Mouse (Mus musculus): ENCODE measurements around the gene Actr6. TPM values are rescaled to one million over a fixed set of nuclear protein-coding genes. Genes with fewer than 3 reads are reported as not detected.
"Not testable (repeated sequence)": the region's sequence is repeated elsewhere in the genome, so short reads cannot be mapped to it uniquely, and the experiment has no call there.

The Actr6 gene
- total RNA-seq, 2 experiments from 2014 or later, result 18.7 to 23.8 TPM

DNA sequence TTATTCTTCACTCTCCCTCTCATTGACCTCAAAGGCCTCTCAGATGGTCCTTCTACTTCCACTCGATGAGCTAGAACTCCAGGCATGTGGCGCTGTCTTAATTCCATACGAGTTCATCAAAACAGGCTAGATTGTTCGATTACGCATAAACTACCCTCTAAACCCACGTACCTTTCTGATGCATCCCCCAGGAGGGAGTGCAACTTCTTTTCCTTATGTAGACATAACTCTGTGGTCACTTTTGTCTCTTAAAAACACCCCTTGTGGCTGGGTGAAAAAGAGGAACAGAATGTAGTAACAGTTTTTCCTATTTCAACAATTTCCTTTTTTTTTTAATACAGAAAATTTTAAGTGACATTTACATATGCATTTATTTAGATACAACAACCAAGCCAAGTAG lies 8.9 kb upstream of the Actr6 start:
- no peak for DNase-seq (ENCODE audit: low spot score in 2 of 2)
- intact Hi-C loops (cut with DNase I), result loop anchor here (10.0 kb wide), 1 partner anchor 304 kb away; no protein-coding TSS in a partner anchor

- no peak for DNase-seq (ENCODE audit: low spot score in 2 of 2)
- intact Hi-C loops (cut with DNase I), result loop anchor here (10.0 kb wide), 1 partner anchor 305 kb away; no protein-coding TSS in a partner anchor
Measured at GRCm38 (mm10) chr10:89739703-89740102, 7.6 kb upstream of the Actr6 start.

- DNase-seq (ENCODE audit: low spot score in 2 of 2), result no peak
- intact Hi-C loops (cut with DNase I), result no loop called here
Measured at GRCm38 (mm10) chr10:89738395-89738794, 6.3 kb upstream of the Actr6 start.

DNA sequence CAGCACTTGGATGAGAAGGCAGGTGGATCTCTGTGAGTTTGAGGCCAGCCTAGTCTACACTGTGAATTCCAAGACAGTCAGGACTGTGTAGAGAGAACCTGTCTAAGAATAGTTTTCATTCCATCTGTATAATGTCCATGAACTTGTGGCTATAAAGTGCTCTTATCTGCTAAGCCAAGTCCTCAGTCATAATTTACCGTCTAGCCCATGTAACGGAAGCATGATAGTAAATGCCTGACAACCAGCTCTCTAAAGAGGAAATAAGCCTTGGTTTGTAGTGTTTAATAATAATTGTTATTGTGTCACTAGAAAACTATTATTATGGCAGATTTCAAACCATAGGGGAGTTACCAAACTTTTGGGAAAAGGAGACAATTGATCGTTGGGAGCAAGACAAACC lies 5.8 kb upstream of the Actr6 start:
- no peak for DNase-seq (ENCODE audit: low spot score in 2 of 2)
- intact Hi-C loops (cut with DNase I), result no loop called here

- no peak for DNase-seq (ENCODE audit: low spot score in 2 of 2)
- intact Hi-C loops (cut with DNase I), result no loop called here
Measured at GRCm38 (mm10) chr10:89737092-89737491, 5.0 kb upstream of the Actr6 start.

GRCm38 (mm10) chr10:89731341-89731740 lies 754 bp downstream of the Actr6 start:
- no peak for DNase-seq (ENCODE audit: low spot score in 2 of 2)
- intact Hi-C loops (cut with DNase I), result no loop called here

DNA sequence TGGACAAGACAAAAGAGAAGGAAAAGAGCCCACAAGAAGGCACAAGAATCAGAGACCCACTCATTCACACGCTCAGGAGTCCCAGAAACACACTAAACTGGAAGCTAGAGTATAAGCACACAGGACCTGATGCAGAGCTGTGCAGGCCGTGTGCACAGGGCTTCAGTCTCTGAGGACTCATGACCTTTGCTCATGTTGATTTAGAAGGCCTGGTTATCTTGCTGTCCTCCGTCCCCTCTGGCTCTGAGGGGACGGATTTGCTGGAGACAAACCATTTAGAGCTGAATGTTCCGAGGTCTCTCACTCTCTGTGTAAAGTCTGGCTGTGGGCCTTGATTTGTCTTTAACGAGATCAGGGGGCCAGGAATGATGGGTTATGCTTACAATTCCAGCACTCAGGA lies 1.7 kb downstream of the Actr6 start:
- intact Hi-C loops (cut with DNase I), result no loop called here

GRCm38 (mm10) chr10:89722247-89723195 lies 9.6 kb downstream of the Actr6 start:
- DNase-seq (ENCODE audit: low spot score in 2 of 2), result no peak
- intact Hi-C loops (cut with DNase I), result loop anchor here (10.0 kb wide), 1 partner anchor 68 kb away; no protein-coding TSS in a partner anchor

More for the DNA sequence above, 1.7 kb downstream of the Actr6 start:
- no peak for DNase-seq (ENCODE audit: low spot score in 2 of 2)

DNA sequence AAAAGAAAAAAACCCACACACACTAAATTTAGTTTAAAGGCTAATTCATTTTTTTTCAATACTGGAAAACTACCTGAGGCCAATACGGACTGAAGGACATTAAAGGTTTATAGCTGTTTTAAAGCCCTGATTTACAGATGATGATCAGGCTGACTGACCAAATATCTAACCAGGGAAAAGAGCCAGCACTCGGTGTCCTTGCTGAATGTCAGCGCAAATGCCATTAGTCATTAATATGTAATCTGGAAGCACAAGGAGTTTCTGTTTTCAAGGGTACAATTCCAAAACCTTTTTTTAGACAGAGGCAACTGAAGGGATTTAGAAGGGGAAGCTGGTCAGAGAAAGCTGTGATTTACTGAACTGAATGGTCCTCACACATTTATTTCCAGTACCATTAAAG lies 11.3 kb downstream of the Actr6 start:
- DNase-seq (ENCODE audit: low spot score in 2 of 2), result no peak
- intact Hi-C loops (cut with DNase I), result loop anchor here (10.0 kb wide), 1 partner anchor 66 kb away; no protein-coding TSS in a partner anchor

GRCm38 (mm10) chr10:89720252-89720651 lies 11.8 kb downstream of the Actr6 start:
- intact Hi-C loops (cut with DNase I), result loop anchor here (10.0 kb wide), 1 partner anchor 65 kb away; no protein-coding TSS in a partner anchor
- DNase-seq (ENCODE audit: low spot score in 2 of 2), result no peak

DNA sequence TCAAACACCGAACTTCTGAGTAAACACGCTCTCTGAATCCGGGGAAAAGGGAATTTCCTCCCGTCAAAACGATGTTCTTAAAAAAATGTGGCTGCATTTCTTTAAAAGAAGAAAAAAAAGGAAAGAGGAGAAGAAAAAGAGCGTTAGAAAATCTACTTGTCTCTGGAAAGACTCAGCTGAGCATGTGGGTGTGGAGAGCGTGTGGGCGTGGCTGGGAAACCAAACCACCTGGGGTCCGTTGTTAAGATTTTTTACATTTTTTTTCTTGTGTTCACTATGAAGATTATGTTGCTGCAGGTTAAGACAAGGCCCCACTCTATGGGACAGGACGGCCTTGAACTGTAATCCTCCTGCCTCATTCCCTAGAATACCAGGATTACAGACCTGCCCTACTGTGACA lies 17.2 kb downstream of the Actr6 start:
- DNase-seq (ENCODE audit: low spot score in 2 of 2), result peak in 1 of 2 experiments; percentile 19
- intact Hi-C loops (cut with DNase I), result no loop called here

DNA sequence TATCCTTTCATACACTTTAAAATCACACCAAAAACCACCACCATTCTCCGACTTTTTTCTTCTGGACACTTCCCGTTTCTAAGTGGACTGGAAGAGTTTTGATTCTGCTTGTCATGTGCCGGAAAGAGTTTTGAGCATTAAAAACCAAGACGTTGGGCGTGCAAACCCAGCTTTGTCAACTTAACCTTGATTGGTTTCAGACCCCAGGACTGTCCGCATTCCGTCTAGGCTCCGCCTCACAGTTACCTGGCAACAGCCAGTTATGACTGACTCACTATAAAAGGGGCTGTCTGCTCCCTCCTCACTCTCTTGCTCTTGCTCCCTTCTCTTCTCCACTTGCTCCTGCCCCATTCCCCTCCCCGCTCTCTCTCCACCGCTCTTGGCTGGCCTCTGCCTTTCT lies 23.4 kb downstream of the Actr6 start:
- intact Hi-C loops (cut with DNase I), result no loop called here

DNA sequence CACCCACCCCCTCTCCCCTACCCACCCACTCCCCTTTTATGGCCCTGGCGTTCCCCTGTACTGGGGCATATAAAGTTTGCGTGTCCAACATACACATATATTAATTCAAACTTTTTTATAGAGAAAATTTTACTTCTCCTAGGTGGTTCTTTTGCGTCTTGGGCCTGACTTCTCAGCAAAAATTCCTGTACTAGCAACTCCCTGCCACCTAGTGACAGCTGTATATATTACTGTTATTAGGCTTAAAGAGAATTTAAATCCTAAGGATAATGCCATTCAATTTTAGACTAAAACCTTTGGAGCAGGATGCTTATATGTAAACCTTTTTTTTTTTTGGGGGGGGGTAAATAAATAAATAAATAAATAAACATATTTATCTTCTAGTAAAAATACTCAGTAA lies 24.7 kb downstream of the Actr6 start:
- DNase-seq (ENCODE audit: low spot score in 2 of 2), result no peak
- intact Hi-C loops (cut with DNase I), result no loop called here

More for the DNA sequence above, 23.4 kb downstream of the Actr6 start:
- no peak for DNase-seq (ENCODE audit: low spot score in 2 of 2)

- no peak for DNase-seq (ENCODE audit: low spot score in 2 of 2)
- intact Hi-C loops (cut with DNase I), result no loop called here
Measured at GRCm38 (mm10) chr10:89703042-89703441, 29.1 kb downstream of the Actr6 start.

DNA sequence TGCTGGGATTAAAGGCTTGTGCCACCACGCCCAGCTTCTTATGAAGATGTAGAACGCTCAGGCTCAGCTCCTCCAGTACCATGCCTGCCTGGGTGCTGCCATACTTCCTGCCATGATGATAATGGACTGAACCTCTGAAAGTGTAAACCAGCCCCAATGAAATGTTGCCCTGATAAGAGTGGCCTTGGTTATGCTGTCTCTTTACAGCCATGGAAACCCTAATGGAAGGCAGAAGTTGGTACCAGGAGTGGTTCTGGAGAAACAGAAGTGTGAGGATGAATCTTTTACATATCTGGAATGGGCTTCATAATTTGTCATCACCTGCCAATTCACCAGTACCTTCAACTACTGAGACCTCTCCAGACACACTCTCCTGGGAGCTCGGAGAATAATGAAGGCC lies 34.1 kb downstream of the Actr6 start:
- DNase-seq (ENCODE audit: low spot score in 2 of 2), result no peak
- intact Hi-C loops (cut with DNase I), result no loop called here

GRCm38 (mm10) chr10:89696270-89696669 lies 35.8 kb downstream of the Actr6 start:
- DNase-seq (ENCODE audit: low spot score in 2 of 2), result not testable (repeated sequence)

DNA sequence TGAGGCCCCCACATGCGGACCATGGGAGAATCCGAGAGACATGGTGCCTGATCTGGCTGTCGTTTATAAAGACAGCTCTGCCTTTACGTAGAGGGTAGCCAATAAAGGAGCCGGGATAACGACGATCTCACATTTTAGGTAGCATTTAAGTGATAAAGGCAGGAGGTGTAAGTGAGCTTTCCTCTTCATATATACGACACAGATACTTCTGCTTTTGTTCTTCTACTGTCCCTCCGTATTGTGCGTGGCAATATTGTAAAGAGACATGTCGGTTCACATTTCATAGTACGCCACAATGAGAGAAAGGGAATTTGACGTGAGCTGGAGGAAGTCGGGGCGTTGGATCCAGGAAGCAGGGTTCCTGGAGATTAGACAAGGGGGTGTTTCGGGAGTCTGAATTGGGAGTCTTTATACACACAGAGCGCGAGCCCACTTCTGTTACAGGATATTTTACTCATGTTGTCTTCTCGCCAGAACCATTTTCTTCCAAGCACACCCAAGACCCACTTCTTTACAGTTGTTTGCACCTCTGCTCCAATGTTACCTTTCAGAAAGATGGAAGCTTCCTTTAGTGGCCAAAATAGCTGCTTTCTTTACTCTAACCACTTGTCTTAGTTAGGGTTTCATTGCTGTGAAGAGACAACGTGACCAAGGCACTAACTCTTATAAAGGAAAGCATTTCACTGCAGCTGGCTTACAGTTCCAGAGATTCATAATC lies 36.7 kb downstream of the Actr6 start:
- intact Hi-C loops (cut with DNase I), result no loop called here
- DNase-seq (ENCODE audit: low spot score in 2 of 2), result no peak

More at GRCm38 (mm10) chr10:89696270-89696669, 35.8 kb downstream of the Actr6 start:
- intact Hi-C loops (cut with DNase I), result not testable (repeated sequence)

DNA sequence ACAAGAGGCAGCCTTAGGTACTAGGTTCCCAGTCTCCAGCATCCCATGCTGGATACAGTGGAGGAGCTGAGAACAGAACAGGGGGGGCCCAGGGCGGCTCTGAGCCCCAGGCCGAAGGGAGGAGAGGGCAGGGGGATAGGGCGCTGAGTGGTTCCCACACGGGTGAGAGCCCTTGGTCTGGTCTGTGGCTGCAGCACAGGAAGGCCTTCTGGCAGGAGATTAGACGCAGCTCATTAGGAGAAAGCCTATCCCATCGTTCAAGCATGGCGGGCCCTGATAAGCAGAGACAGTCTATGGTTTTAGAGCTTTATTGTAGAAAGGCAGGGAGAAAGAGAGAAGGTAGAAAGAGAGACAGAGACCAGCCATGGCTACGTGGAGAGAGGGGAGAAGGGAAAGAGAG lies 42.1 kb downstream of the Actr6 start:
- DNase-seq (ENCODE audit: low spot score in 2 of 2), result no peak
- intact Hi-C loops (cut with DNase I), result no loop called here

DNA sequence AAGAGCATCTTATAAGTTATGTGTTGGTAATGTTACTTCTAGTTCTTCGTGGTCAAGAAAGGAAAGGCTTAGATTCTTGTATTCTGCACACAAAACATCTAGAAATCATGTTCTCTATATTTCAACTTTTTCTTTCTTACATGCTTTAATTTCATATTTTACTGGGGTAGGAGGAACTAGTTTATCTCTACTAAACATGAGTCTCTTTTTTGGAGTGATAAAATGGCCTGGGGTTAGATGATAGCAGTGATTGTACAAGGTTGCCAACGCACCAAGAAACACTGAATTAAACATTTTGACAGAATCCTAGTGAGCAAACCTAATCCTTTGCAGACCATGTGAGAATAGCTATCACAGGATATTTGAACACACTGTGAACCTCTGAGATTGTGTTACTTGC lies 44.6 kb downstream of the Actr6 start:
- intact Hi-C loops (cut with DNase I), result no loop called here
- DNase-seq (ENCODE audit: low spot score in 2 of 2), result no peak

DNA sequence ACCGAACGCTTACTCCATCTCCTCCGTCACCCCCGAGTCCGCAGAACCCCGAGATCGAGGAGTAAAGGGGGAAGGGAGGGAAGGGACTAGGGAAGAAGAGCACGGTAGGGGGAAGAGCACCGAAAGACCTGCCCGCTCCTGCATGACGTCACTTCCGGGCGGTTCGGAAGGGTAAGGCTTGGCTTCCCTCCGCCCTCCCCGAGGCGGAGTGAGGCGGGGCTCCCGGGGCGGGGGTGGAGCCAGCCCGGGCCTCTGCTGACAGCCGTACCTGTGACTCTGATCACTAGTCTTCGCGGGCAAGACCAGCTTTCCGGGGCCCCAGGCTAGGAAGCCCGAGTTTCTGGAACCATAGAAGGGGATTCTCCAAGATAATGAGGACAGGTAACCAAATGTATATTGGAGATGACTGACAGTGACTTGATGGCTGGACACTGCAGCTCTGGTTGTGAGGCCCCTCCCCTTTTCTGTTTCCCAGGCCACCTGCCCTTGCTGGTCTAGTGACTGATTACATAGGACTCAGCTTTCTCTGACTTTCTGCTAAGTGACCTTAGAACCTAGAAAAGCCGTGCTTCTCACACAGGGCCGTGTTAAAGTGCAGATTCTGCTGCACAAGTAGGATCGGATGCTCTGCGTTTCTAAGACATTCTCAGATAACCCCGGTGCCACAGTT lies 45.8 kb downstream of the Actr6 start, which contains the start of gene Scyl2:
Scyl2 (minus strand) TSS at position 147 of the 670 bp plus-strand sequence.
- intact Hi-C loops (cut with DNase I), result no loop called here
- DNase-seq (ENCODE audit: low spot score in 2 of 2), result peak; percentile 92 to 93

Data from left cerebral cortex, postnatal 36 days (tissue).